Mouse (Mus musculus) brain, embryonic 14.5 days (tissue): ENCODE measurements at regions not wholly inside any gene's neighbourhood (a gene's known extent, or its start where the extent isn't known, plus 50 kb on each side); places are given as distances from the start of the nearest gene placed in this dataset.

Experiments
- CTCF ChIP-seq: fragments of 200-500 bp; IDR thresholded peaks from 2 replicates; pipeline ENCODE4 v1.5.1; 2012; ENCODE audit warnings: inconsistent platforms, mild to moderate bottlenecking, moderate library complexity, borderline replicate concordance; ENCODE audit not compliant: insufficient read depth, insufficient read length; ENCODE audit errors: extremely low read depth
- POLR2A ChIP-seq: fragments of 200-500 bp; IDR thresholded peaks from 2 replicates; pipeline ENCODE4 v1.6.1; 2012; ENCODE audit warnings: mild to moderate bottlenecking, inconsistent platforms, borderline replicate concordance; ENCODE audit not compliant: poor library complexity, insufficient read depth, insufficient read length, severe bottlenecking; ENCODE audit errors: extremely low read depth

DNA sequence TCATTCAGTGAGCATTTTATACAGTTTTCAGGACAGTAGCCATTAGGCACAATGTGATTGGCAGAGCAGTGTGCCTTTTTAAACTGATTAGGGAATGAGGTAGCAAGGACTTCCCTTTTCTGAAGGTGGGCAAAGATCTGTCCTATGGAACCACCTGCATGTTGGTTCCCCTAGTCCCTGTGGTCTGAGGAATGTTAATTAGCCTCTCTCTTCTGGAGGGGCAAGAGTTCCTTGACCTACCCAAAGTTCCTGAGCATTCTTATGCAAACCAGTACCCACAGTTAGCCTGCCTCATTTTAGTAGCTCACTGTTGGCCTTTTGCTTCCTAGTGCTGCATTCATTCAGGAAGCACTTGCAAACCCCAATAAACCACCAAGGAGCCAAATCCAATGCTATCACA lies 455.8 kb downstream of the Otol1 start:
- TF ChIP-seq POLR2A (no peak), CTCF (no peak)
